Mouse (Mus musculus) 3134 (cell line): ENCODE data around the gene Wdr83os.
"Not testable (repeated sequence)": the region's sequence is repeated elsewhere in the genome, so short reads cannot be mapped to it uniquely, and the experiment has no call there.

Source experiments
- DNase-seq: peaks from one replicate; pipeline ENCODE4 v3.0.0-alpha.2; 2011; ENCODE audit warnings: low spot score; ENCODE audit not compliant: insufficient read length; ENCODE audit errors: extremely low read depth

Wdr83os gene

DNA sequence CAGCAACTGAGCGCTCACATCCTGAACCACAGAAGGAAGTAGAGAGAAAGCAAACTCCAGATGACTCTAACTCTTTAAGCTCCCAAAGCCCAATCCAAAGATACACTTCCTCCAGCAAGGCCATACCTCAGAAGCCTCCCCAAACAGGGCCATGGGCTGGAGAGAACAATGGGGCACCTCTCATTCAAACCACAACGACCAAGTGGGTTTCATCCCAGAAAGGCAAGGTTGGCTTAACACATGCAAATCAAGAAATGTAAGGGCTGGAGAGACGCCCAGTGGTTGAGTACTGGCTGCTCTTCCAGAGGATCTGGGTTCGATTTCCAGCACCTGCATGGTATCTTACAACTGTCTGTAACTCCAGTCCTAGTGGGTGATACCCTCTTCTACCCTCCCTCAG is 35.0 kb downstream of the Wdr83os start:
- no peak for DNase-seq

DNA sequence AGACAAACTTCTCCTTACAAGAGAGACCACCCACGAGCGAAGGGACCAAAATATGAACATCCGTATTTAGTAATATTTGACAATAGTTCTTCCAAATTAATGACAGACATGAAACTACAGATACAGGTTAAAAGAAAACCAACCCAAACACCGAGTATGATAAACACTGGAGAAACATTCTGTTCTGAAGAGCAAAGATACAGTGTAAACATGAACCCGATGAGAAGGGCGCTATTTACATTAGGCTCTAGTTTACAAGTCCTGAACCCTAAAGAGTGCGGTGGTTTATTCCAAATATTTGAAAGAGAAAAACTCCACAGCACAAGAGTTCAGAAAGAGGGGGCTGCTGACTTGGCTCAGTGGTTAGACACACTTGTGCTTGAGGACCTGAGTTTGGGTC is 36.4 kb downstream of the Wdr83os start:
- no peak for DNase-seq

DNA sequence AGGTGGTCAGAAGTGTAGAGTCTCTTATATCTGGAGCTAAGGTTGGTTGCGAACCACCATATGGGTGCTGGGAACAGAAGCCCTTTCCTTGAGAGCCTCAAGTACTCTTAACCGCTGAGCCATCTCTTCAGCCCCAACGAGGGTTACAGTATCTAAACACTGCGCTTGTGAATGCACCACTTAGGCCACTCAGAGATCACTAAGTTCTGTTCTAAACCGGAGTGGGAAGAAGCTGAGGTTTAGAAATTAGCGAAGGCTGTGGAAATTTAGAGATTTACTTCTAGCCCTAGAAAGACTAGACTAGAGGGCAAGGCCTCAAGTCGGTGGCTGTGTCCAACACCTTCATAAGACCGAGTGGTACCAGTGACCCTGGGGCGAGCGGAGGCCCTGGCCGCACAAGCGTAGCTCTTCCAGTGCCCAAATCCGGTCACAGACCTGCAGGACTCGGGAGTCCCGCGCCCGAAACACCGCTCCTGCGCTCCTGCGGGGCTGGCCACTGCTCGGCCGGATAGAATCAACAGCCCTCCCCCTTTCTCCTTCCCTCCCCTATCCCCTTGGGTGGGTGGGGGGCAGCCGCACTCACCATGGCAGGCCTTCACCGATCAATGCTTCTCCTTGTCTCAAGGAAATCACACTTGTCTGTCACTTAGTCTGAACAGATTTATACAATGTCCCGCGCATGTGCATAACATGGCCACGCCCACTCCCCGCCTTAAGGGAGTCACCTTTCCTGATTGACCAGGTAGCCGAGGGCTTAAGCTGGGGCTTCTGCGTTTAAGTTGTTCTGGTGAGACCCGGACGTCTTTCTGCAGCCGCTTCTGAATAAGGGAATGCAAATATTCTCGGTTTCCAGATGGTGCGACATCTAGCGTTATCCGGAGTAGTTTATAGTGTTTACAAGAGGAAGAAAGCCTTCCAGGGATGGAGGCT is 38.8 kb downstream of the Wdr83os start:
- no peak for DNase-seq

DNA sequence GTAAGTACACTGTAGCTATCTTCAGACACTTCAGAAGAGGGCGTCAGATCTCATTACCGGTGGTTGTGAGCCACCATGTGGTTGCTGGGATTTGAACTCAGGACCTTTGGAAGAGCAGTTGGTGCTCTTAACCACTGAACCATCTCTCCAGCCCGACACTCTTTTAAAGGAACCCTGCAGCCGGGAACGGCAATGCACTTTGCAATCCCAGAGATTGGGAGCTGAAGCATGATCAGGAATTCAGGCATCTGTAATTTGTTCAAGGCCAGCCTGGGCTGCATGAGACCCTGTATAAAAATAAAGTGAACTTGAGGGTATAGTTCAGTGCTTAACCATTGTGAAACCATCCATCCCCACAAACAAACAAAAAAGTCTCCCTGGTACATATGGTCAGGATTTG is 39.7 kb downstream of the Wdr83os start:
- not testable (repeated sequence) for DNase-seq

DNA sequence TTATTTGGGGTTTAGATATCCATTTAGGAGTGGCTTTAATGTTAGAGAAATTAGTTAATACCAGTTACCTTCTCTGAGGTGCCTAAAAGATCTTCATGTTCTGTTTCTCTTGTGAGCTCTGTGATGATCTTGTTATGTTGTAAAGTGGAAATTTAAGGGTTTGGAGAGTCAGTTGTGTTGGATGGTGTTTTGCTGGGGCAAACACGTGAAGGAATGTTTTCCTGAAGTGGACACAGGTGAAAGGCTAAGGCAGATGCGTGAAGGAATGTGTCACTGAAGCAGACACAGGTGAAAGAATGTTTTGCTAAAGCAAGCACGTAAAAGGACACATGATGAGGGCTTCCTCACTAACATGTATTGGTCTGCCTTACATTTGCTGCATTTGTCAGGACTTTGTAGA is 42.5 kb downstream of the Wdr83os start, which contains the start of gene Zfp791:
TSS of gene Zfp791 (minus strand) at position 101 of the 400 bp plus-strand sequence.
- no peak for DNase-seq

DNA sequence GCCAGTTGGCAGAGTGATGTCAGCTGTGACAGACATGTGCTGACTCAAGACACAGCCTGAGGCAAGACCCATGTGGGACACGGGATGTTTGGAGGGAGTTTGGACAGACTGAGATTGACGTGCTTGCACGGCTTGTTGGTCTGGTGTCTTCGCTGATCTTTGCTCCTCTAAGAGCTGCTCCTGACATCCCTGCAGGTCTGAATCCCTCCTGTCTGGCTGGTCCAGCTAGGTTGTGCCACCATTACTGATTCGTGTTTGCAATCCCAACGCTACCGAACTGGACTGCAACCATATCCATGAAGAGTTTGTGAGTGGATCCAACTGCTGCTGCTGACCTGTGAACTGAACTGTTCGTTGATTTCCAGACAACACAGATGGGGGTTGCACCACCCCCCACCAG is 43.2 kb downstream of the Wdr83os start:
- no peak for DNase-seq
